Mouse (Mus musculus) liver, adult (tissue): ENCODE data around the gene Olfr510.

Source experiments
- GATA4 ChIP-seq: IDR thresholded peaks from 2 replicates; pipeline ENCODE4 v1.6.1; 2014; ENCODE audit warnings: mild to moderate bottlenecking, low read length; ENCODE audit not compliant: insufficient replicate concordance

Gene Olfr510

DNA sequence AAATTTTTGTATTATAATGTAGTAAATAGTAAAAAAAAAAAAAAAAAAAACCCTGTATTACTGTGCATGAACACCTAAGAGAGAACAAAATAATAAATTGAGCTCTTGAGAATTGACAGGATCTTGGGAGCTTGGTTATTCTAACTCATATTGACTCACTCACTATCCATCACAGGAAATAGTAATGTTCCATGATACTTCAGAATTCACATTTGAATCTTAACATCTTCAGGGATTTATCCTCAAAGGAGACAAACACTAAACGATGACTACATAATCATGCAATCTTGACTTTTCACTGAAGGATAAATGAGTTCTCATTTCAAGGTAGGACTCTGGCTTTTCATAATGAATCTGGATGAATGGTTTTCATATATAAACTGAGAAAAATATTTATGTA is at the start of gene Olfr510:
Gene Olfr510, plus strand, starts transcription at position 301 of the 400 bp plus-strand sequence.
- TF ChIP-seq GATA4, result no peak

DNA sequence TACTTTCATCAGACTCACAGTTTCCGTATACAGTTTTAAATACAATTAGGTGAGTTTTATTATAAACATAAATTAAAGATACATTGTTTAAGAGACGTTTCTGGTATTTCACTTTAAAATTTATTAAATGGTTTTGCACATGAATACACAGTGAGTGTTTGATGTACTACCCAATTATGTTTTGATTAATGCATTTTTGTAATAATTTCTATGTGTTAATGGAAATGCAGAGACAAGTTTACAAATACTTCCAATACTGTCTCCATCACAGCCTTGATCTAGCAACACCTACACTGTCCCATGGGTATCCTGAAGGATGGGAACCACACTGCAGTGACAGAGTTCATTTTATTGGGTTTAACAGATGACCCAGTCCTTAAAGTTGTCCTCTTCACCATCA is 44.7 kb upstream of the Olfr510 start, which contains the start of gene Olfr507:
Gene Olfr507, plus strand, starts transcription at position 301 of the 400 bp plus-strand sequence.
- TF ChIP-seq GATA4, result no peak

DNA sequence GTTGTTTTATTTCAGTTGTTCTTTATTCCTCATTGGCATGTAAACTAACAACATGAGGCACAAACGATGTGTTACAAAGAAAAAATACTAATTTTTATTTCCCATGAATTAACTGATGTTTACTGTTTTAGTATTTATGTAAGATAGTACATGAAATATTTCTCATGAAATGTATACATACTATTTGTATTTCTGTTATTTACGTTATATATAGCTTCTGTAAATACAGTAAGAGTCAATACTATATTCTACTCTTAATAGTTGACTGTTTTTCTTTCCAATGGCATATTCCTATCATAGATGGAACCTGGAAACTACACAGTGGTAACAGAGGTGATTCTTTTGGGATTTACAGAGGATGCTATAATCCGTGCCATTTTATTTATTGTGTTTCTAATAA is 36.5 kb upstream of the Olfr510 start, which contains the start of gene Olfr508:
Gene Olfr508, plus strand, starts transcription at position 301 of the 400 bp plus-strand sequence.
- no peak for TF ChIP-seq GATA4

DNA sequence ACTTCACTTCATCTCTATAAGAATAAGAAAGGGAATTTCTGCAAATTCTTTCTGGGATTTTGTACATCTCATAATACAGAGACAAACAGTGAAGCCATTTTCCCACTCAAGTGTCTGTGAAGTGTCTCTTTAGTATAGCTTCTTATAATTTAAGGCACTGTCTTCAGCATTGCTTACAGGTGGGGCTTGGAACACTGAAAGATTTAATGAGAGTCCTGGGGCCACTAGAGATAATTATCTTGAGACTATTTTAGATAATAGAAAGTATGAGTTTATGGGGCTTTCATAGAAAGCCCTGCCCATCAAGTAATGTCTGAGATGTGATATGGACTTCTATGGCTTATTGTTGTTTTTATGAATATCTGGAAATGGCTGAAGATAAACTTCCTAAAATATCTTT is 14.4 kb upstream of the Olfr510 start, which contains the start of gene Olfr509:
Gene Olfr509, minus strand, starts transcription at position 101 of the 400 bp plus-strand sequence.
- no peak for TF ChIP-seq GATA4

DNA sequence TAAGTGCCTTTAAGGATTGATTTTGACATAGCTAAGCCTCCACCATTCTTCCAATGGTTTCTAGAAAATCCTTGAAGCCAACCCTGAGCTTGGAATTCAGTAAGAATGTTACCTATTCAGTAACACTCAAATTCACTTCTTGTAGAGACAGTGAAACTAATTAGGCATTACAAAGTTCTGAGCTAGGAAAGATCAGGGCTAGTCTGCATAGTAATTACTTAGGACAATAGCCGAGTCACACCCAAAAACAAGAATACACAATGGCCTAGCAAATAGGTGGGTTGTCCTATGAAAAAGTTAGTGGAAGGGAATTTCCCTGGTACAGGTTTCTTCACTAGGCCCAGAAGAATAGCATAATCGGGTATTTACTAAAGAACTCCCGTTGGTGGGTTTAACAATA is 3.8 kb upstream of the Olfr510 start:
- TF ChIP-seq GATA4, result no peak

DNA sequence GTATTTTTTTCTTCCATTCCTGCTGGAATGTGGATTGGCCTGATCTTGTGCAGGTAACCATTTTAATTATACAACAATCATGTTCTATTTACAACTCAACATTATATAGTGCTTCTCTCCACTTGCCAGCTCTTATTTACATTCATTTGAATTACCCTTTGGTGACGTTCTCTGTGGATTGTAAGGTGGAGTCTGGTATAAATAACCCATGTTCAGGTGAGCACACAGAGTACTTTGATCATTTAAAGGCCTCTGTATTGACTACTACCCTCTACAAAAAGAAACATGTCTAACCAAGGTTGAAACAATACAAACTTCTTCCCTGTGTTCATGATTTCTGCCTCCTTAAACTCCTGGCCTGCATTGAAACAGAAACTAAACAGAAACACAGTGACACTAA is 4.8 kb downstream of the Olfr510 start:
- no peak for TF ChIP-seq GATA4

DNA sequence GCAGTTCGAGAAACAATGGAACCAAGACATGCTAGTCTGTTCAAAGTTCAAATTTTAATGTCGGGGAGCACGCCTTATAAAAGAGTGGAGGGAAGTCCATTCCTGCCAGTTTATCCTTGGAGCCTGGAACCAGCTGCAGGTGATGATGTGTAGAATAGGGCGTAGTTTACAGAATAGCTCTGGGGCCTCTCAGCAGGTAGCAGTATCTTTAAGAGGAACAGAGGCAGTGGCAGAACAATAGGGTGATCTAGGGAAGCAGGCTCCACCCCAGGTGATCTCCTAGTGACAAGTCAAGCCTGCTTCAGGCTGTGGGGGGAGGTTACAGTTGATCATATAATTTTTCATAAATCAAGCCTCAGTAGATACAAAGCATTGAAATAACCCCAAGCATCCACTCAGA is 12.7 kb downstream of the Olfr510 start:
- TF ChIP-seq GATA4, result no peak

DNA sequence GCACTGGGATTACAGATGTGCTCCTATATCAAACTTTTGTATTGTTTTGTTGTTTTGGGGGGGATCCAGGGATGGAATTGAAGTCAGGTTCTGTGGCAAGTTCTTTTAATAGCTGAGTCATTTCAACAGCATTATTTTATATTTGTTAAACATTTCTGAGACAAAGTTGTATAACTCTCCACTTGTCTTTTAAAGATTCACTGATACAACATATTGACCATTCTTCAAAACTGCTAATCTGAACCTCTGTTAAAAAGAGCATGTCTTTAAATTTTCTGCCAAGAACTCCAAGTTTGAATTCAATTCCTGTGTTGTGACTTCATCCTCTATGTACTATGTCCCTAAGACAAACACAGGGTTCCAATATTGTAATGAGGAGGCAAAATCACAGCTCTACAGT is 46.8 kb downstream of the Olfr510 start, which contains the start of gene Olfr512:
Gene Olfr512, plus strand, starts transcription at position 301 of the 400 bp plus-strand sequence.
- no peak for TF ChIP-seq GATA4
